Mouse (Mus musculus) neural tube, embryonic 13.5 days (tissue): Measurements from ENCODE around the gene Adora2a. TPM values are rescaled to one million over a fixed set of nuclear protein-coding genes. Genes with fewer than 3 reads are reported as not detected.
"Not testable (repeated sequence)": the region's sequence is repeated elsewhere in the genome, so short reads cannot be mapped to it uniquely, and the experiment has no call there.

Experiments used
- ATAC-seq: fragments of 200-750 bp; cut with Nextera tagmentation; 2 replicates; pipeline ENCODE4 v1.8.0; 2017; ENCODE audit warnings: low read depth, mild to moderate bottlenecking, moderate TSS enrichment, moderate library complexity
- H3K27ac ChIP-seq: fragments of 300-500 bp; sonication (generic); replicated peaks from 2 replicates; pipeline ENCODE4 v1.5.1; 2015; ENCODE audit warnings: moderate library complexity, mild to moderate bottlenecking, inconsistent platforms
- H3K27me3 ChIP-seq: fragments of 300-500 bp; sonication (generic); 2 replicates; pipeline ENCODE4 v1.6.1; 2015; ENCODE audit warnings: mild to moderate bottlenecking, inconsistent platforms
- H3K36me3 ChIP-seq: fragments of 300-500 bp; sonication (generic); 2 replicates; pipeline ENCODE4 v1.6.1; 2015; ENCODE audit warnings: mild to moderate bottlenecking, inconsistent platforms
- H3K4me1 ChIP-seq: fragments of 300-500 bp; sonication (generic); replicated peaks from 2 replicates; pipeline ENCODE4 v1.6.1; 2015; ENCODE audit warnings: inconsistent platforms
- H3K4me2 ChIP-seq: fragments of 300-500 bp; sonication (generic); 2 replicates; pipeline ENCODE4 v1.6.1; 2015; ENCODE audit warnings: inconsistent platforms, mild to moderate bottlenecking, moderate library complexity
- H3K4me3 ChIP-seq: fragments of 300-500 bp; sonication (generic); 2 replicates; pipeline ENCODE4 v1.5.1; 2015; ENCODE audit warnings: mild to moderate bottlenecking, inconsistent platforms
- H3K9ac ChIP-seq: fragments of 300-500 bp; sonication (generic); 2 replicates; pipeline ENCODE4 v1.6.1; 2015; ENCODE audit warnings: moderate library complexity, mild to moderate bottlenecking, inconsistent platforms
- H3K9me3 ChIP-seq: fragments of 300-500 bp; sonication (generic); 2 replicates; pipeline ENCODE4 v1.6.1; 2016; ENCODE audit warnings: inconsistent platforms
- WGBS: fragments of 180-500 bp; shearing (Covaris S2); methylation state at CpG from one replicate; pipeline ENCODE4 v1.1.7; 2015; 5-methylcytosine and 5-hydroxymethylcytosine counted together
- polyA plus RNA-seq: library from polyadenylated mRNA; unstranded; fragments of >200 nt; fragmentation: Nextera tagmentation; extraction: Ambion mirVana; gene quantifications from 2 replicates; pipeline ENCODE4 v1.2.1, GENCODE M21; 2015

Gene Adora2a
- 4.4 and 4.9 TPM in 2 replicates for polyA plus RNA-seq

DNA sequence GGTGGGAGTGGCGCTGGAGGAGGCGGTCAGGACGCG lies at the start of gene Adora2a:
Adora2a (plus strand) TSS at position 6 of the 36 bp plus-strand sequence.
- no peak for ATAC-seq
- Histone ChIP-seq H3K27ac (peak within 1 kb of the TSS; percentile 52; the same call in 1 of the 2 replicates), H3K9me3 (no peaks in the 10 kb centered on the region), H3K4me1 (peaks cover 20% of the 10 kb centered on the region), H3K4me2 (peak within 1 kb of the TSS; percentile 49), H3K27me3 (peaks cover 50% of the 10 kb centered on the region), H3K36me3 (peaks cover 25% of the 10 kb centered on the region), H3K9ac (peak within 1 kb of the TSS; percentile 60), H3K4me3 (peak within 1 kb of the TSS; percentile 42)
- WGBS: 0% methylated on average over 4 of the region's 4 CpGs

- Histone ChIP-seq H3K36me3 (peaks cover 72% of the 10 kb centered on the region), H3K9ac (no peak overlapping the region), H3K27ac (no peak overlapping the region), H3K4me2 (no peak overlapping the region), H3K4me3 (no peak overlapping the region), H3K9me3 (no peaks in the 10 kb centered on the region), H3K27me3 (no peaks in the 10 kb centered on the region), H3K4me1 (no peaks in the 10 kb centered on the region)
- WGBS: 92% methylated on average over 4 of the region's 4 CpGs
- ATAC-seq: no peak
Observed at GRCm38 (mm10) chr10:75273020-75273419, 43.7 kb upstream of the Adora2a start.

GRCm38 (mm10) chr10:75276427-75277013 lies 40.2 kb upstream of the Adora2a start:
- WGBS: 95% methylated on average over 12 of the region's 12 CpGs
- no peak overlapping the region for H3K4me2 ChIP-seq
- H3K4me1 ChIP-seq: no peaks in the 10 kb centered on the region
- H3K9me3 ChIP-seq: no peaks in the 10 kb centered on the region
- H3K27ac ChIP-seq: no peak overlapping the region
- no peak overlapping the region for H3K4me3 ChIP-seq
- H3K36me3 ChIP-seq: peaks cover 70% of the 10 kb centered on the region
- no peak for ATAC-seq
- no peak overlapping the region for H3K9ac ChIP-seq
- no peaks in the 10 kb centered on the region for H3K27me3 ChIP-seq

DNA sequence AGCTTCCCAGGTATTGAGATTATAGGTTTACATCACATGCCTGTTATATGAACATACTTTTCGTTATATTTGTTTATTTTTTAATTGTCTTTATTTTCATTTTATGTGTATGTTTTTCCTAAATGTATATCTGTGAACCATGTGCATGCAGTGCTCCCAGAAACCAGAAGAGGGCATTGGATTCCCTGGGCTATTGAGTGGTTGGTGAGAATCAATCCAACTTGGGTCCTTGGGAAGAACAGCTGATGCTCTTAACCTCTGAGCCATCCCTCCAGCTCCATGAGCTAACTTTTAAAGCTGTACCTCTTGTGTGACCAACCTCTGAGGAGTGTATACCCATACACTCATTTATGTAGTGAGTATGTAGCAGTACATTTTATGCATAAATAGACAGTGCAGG lies 39.2 kb upstream of the Adora2a start:
- no peak for ATAC-seq
- Histone ChIP-seq H3K4me2 (no peak overlapping the region), H3K9ac (no peak overlapping the region), H3K4me1 (no peaks in the 10 kb centered on the region), H3K4me3 (no peak overlapping the region), H3K27ac (no peak overlapping the region), H3K27me3 (no peaks in the 10 kb centered on the region), H3K9me3 (no peaks in the 10 kb centered on the region), H3K36me3 (peaks cover 65% of the 10 kb centered on the region)
- 84% methylated on average over 1 of the region's 1 CpGs for WGBS

DNA sequence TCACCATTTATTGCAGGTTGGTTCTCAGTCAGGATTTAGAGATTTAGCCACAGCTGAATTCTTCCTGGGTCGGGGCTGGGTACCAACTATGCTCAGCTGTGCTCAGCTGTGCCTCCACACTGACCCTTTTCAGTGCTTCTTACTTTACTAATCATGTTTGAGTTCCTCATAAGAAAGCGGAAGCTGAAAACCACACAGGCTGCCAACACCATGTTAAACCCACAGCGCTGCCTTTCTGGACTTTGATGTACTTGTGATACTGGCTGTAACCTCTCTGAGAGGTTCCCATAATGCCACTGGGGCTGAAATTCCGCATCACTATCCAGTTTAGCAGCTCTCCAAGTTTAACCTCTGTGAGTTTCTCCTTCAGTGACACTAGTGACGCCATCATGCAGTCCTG lies 34.0 kb upstream of the Adora2a start:
- H3K27ac ChIP-seq: no peak overlapping the region
- H3K4me3 ChIP-seq: no peak overlapping the region
- H3K9me3 ChIP-seq: no peaks in the 10 kb centered on the region
- peaks cover 47% of the 10 kb centered on the region for H3K36me3 ChIP-seq
- no peaks in the 10 kb centered on the region for H3K4me1 ChIP-seq
- ATAC-seq: no peak
- no peak overlapping the region for H3K4me2 ChIP-seq
- WGBS: 92% methylated on average over 5 of the region's 5 CpGs
- H3K27me3 ChIP-seq: no peaks in the 10 kb centered on the region
- H3K9ac ChIP-seq: no peak overlapping the region

- no peak overlapping the region for H3K9ac ChIP-seq
- peaks cover 46% of the 10 kb centered on the region for H3K36me3 ChIP-seq
- no peak overlapping the region for H3K4me3 ChIP-seq
- no peaks in the 10 kb centered on the region for H3K4me1 ChIP-seq
- H3K4me2 ChIP-seq: no peak overlapping the region
- H3K9me3 ChIP-seq: no peaks in the 10 kb centered on the region
- H3K27ac ChIP-seq: no peak overlapping the region
- ATAC-seq: no peak
- 88% methylated on average over 3 of the region's 3 CpGs for WGBS
- no peaks in the 10 kb centered on the region for H3K27me3 ChIP-seq
Observed at GRCm38 (mm10) chr10:75283821-75284220, 32.9 kb upstream of the Adora2a start.

DNA sequence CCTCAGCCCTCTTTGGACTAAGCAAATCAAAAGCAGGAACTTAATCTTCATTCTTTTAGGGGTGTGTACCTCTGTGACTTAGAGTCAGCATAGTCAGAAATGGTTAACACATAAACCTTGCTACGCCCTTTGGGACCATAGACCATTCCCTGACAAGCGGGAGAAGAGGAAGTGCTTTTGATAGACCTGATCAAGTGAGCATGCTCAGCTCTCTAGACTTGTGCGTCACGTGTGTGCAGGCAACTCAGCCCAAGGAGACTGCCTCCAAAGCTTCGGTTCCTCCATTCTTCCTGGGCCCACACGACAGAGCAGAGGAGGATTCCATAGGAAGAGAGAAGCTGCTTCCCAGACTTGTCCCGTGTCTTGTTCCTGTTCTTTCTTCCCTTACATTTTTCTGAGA lies 28.1 kb upstream of the Adora2a start:
- Histone ChIP-seq H3K4me3 (no peak overlapping the region), H3K4me1 (no peaks in the 10 kb centered on the region), H3K27ac (no peak overlapping the region), H3K9me3 (no peaks in the 10 kb centered on the region), H3K27me3 (no peaks in the 10 kb centered on the region), H3K4me2 (no peak overlapping the region), H3K9ac (no peak overlapping the region), H3K36me3 (peaks cover 18% of the 10 kb centered on the region)
- ATAC-seq: no peak
- 80% methylated on average over 7 of the region's 7 CpGs for WGBS

GRCm38 (mm10) chr10:75289392-75289791 lies 27.3 kb upstream of the Adora2a start:
- Histone ChIP-seq H3K4me1 (no peaks in the 10 kb centered on the region), H3K9ac (no peak overlapping the region), H3K4me2 (no peak overlapping the region), H3K4me3 (no peak overlapping the region), H3K27me3 (no peaks in the 10 kb centered on the region), H3K27ac (no peak overlapping the region), H3K9me3 (no peaks in the 10 kb centered on the region), H3K36me3 (peaks cover 10% of the 10 kb centered on the region)
- no peak for ATAC-seq
- 70% methylated on average over 4 of the region's 4 CpGs for WGBS

DNA sequence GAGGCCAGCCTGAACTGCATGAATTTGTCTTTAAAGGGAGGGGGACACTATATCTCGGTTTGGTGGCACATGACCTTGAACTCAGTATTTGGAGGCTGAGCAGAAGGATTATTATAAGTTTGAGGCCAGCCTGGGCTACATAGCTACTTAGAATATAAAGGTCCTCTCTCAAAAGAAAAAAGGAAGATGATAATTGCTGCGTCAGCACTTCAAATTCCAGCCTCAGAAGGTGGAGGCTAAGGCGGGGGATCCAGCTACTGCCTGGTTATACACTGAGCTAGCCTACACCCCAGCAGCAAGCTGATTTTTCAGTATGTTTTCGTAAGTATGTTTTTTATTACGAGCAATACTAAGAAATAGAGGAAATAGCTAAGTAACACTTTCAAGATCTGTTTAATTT lies 26.0 kb upstream of the Adora2a start:
- WGBS: 89% methylated on average over 5 of the region's 5 CpGs
- no peak overlapping the region for H3K4me2 ChIP-seq
- no peaks in the 10 kb centered on the region for H3K9me3 ChIP-seq
- H3K4me3 ChIP-seq: no peak overlapping the region
- H3K4me1 ChIP-seq: no peaks in the 10 kb centered on the region
- no peaks in the 10 kb centered on the region for H3K27me3 ChIP-seq
- H3K36me3 ChIP-seq: peaks cover 18% of the 10 kb centered on the region; the same call in 1 of the 2 replicates
- no peak overlapping the region for H3K27ac ChIP-seq
- no peak for ATAC-seq
- H3K9ac ChIP-seq: no peak overlapping the region

GRCm38 (mm10) chr10:75291338-75291737 lies 25.3 kb upstream of the Adora2a start:
- Histone ChIP-seq H3K27me3 (no peaks in the 10 kb centered on the region), H3K9ac (no peak overlapping the region), H3K27ac (no peak overlapping the region), H3K4me1 (no peaks in the 10 kb centered on the region), H3K9me3 (no peaks in the 10 kb centered on the region), H3K4me2 (no peak overlapping the region), H3K36me3 (peaks cover 23% of the 10 kb centered on the region; the same call in 1 of the 2 replicates), H3K4me3 (no peak overlapping the region)
- no peak for ATAC-seq
- WGBS: 55% methylated on average over 1 of the region's 1 CpGs

DNA sequence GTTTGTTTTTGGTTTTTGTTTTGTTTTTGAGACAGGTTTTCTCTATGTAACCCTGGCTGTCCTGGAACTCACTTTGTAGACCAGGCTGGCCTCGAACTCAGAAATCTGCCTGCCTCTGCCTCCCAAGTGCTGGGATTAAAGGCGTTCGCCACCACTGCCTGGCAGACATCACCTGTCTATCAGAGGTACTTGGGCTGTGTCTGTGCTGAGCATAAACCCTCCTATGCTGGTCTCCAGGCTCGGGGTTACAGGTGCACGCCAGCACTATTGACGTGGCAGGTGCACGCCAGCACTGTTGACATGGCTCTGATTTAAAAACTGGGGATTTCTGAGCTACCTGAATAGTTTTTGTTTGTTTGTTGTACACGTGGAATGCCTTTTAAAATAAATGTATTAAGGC lies 24.5 kb upstream of the Adora2a start:
- H3K4me1 ChIP-seq, H3K27ac ChIP-seq, H3K4me2 ChIP-seq, H3K27me3 ChIP-seq, H3K9ac ChIP-seq, H3K9me3 ChIP-seq, ATAC-seq, H3K4me3 ChIP-seq: not testable (repeated sequence)
- H3K36me3 ChIP-seq: peaks cover 30% of the 10 kb centered on the region; the same call in 1 of the 2 replicates
- WGBS: 93% methylated on average over 8 of the region's 8 CpGs

DNA sequence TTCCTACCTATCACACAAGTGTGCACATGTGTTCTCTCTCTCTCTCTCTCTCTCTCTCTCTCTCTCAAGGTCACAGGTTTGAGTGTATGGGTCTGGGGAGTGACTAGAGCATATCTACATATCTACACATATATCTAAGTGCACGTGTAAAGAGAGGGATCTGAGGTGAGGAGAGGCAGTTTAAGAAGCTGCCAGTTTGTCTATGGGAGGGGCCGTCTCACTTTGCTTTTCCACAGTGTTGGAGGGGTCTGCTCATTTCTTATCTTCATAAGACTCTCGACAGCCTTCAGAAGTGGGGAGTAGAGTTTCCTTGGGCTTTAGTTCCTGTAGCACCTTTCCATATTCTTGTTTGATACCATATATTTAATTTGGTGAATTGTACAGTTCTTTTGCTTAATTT lies 23.4 kb upstream of the Adora2a start:
- H3K4me3 ChIP-seq: no peak overlapping the region
- 88% methylated on average over 3 of the region's 3 CpGs for WGBS
- H3K27ac ChIP-seq: no peak overlapping the region
- no peak overlapping the region for H3K9ac ChIP-seq
- peaks cover 37% of the 10 kb centered on the region for H3K36me3 ChIP-seq
- ATAC-seq: no peak
- no peak overlapping the region for H3K4me2 ChIP-seq
- H3K4me1 ChIP-seq: no peaks in the 10 kb centered on the region
- H3K27me3 ChIP-seq: no peaks in the 10 kb centered on the region
- no peaks in the 10 kb centered on the region for H3K9me3 ChIP-seq

- WGBS: 74% methylated on average over 4 of the region's 4 CpGs
Observed at GRCm38 (mm10) chr10:75294362-75294761, 22.3 kb upstream of the Adora2a start.

More at GRCm38 (mm10) chr10:75294362-75294761, 22.3 kb upstream of the Adora2a start:
- Histone ChIP-seq H3K9me3 (no peaks in the 10 kb centered on the region), H3K27ac (no peak overlapping the region), H3K4me3 (no peak overlapping the region), H3K9ac (no peak overlapping the region), H3K27me3 (no peaks in the 10 kb centered on the region), H3K36me3 (peaks cover 41% of the 10 kb centered on the region), H3K4me1 (peaks cover 5% of the 10 kb centered on the region; the same call in 1 of the 2 replicates), H3K4me2 (no peak overlapping the region)
- no peak for ATAC-seq
